Mouse (Mus musculus): ENCODE data around the gene Hyls1.
A peak's percentile ranks its signal among the peaks of the same experiment; 100 is the strongest.

DNA sequence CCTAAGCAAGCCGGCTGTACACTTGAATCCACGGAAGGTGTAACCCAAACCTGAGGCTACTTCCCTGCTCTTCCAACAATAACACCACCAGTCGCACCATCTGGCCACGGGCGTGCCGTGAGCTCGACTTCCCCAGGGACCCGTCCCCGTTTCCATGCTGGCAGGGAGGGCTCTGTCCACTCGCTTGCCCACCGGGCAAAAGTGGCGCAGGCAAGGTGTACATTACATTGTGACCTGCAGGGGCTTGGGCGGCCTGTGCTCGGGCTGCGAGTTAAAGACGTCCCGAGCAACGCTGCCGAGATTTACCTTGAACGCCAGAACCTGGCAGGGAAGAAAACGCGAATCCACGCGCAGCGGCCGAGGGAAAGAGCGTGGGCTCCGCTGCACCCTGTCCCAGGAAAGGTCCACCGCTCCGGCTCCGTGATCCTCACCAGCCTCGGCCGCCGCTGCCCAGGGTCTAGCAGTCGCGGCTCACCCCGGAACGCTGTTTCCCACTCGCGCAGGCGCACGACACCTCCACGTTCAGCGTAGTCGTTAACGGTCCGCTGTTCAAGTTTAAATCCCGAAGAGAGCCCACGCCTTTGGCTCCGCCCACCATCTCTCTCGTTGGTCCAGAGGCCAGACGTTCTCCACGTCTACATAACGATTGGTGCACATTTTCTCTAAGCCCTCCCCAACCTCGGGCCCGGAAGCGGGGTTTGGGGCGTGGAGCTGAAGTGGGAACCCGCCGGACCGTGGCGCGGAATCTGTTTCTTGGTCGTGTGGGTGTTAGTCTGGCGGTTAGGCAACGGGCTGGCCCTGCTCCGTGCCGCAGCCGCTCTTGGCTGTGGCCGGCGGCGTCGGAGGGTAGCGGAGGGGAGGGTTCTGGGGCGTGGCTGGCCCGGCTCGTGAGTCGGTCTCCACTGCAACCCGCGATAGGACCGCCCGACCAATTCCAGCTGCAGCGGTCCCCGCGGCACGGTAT is at the start of gene Hyls1, which contains the start of gene Pate2:
- TF ChIP-seq CTCF (IDR thresholded peaks at IDR 0.05), result peak; percentile 56
- TF ChIP-seq EP300 (IDR thresholded peaks at IDR 0.05), result no peak
